Comparison of ENCODE assay signal across 24 mouse cellular contexts in genomic region chr5:92141696-92142095, GRCm38 (mm10).
"Had no signal": no experiment of that assay in that cellular context is flagged by ENCODE, and none has a peak within 500 bp of the region (broad histone marks: within the 10 kb centered on the region; RNA-seq: fewer than 3 reads in every experiment).

No protein-coding gene starts in this region.

- ATAC-seq: inflammation-experienced regulatory T-cells, adult 6 months; intestine, embryonic 16.5 days; liver, postnatal 0 days had no signal

- H3K27ac ChIP-seq: heart, embryonic 10.5 days; hindbrain, embryonic 13.5 days; hindbrain, embryonic 15.5 days; layer of hippocampus, adult 2 months; left cerebral cortex, adult 2 months; limb, embryonic 10.5 days; limb, embryonic 12.5 days; liver, embryonic 13.5 days; liver, embryonic 15.5 days had no signal

- H3K9me3 ChIP-seq: heart, embryonic 10.5 days; hindbrain, embryonic 13.5 days; hindbrain, embryonic 15.5 days; limb, embryonic 10.5 days; limb, embryonic 12.5 days; liver, embryonic 13.5 days; liver, embryonic 15.5 days had no signal

- DNase-seq: gastrocnemius, postnatal 14 days; gastrocnemius, postnatal 36 days; heart, adult 18-20 months; heart, postnatal 14 days; heart, postnatal 36 days; kidney, adult 18-20 months; kidney, adult 8-10 months; kidney, postnatal 10 days; kidney, postnatal 25 days; kidney, postnatal 4 days; liver; liver, embryonic 13.5 days; liver, postnatal 0 days had no signal

- H3K9ac ChIP-seq: hindbrain, embryonic 13.5 days; hindbrain, embryonic 15.5 days; limb, embryonic 12.5 days; liver, embryonic 13.5 days; liver, embryonic 15.5 days; liver, postnatal 0 days had no signal

- H3K4me2 ChIP-seq: hindbrain, embryonic 13.5 days; hindbrain, embryonic 15.5 days; limb, embryonic 12.5 days; liver, embryonic 11.5 days; liver, embryonic 13.5 days; liver, embryonic 15.5 days had no signal

- H3K36me3 ChIP-seq: hindbrain, embryonic 13.5 days; hindbrain, embryonic 15.5 days; liver, embryonic 15.5 days had no signal

- H3K4me3 ChIP-seq: heart, embryonic 10.5 days; hindbrain, embryonic 13.5 days; hindbrain, embryonic 15.5 days; layer of hippocampus, adult 2 months; left cerebral cortex, adult 2 months; limb, embryonic 10.5 days; limb, embryonic 12.5 days; liver, embryonic 13.5 days; liver, embryonic 15.5 days had no signal

- H3K27me3 ChIP-seq: hindbrain, embryonic 13.5 days; hindbrain, embryonic 15.5 days; limb, embryonic 12.5 days; liver, embryonic 13.5 days; liver, embryonic 15.5 days had no signal
